Mouse (Mus musculus) megakaryocyte, embryonic 14.5 days (primary cell): ENCODE results near the gene Anapc11. TPM values are rescaled to one million over a fixed set of nuclear protein-coding genes. Genes with fewer than 3 reads are reported as not detected.

ENCODE experiments used
- H3K27me3 ChIP-seq: replicated peaks from 2 replicates; pipeline ENCODE3; 2012; ENCODE audit warnings: inconsistent platforms
- H3K36me3 ChIP-seq: replicated peaks from 2 replicates; pipeline ENCODE3; 2012; ENCODE audit warnings: low read length, inconsistent platforms, mixed read lengths
- H3K4me1 ChIP-seq: 2 replicates; pipeline ENCODE4 v1.6.1; 2012; ENCODE audit warnings: inconsistent platforms
- H3K4me3 ChIP-seq: replicated peaks from 2 replicates; pipeline ENCODE3; 2012; ENCODE audit warnings: moderate library complexity, mild to moderate bottlenecking, inconsistent platforms
- H3K9me3 ChIP-seq: 2 replicates; pipeline ENCODE4 v1.6.1; 2012; ENCODE audit warnings: inconsistent platforms
- FLI1 ChIP-seq: IDR thresholded peaks from 2 replicates; pipeline ENCODE4 v1.6.1; 2012; ENCODE audit warnings: low read length, inconsistent platforms, mixed read lengths
- GATA1 ChIP-seq: IDR thresholded peaks from 3 replicates; pipeline ENCODE4 v1.6.1; 2012; ENCODE audit warnings: mixed read lengths, low read length, inconsistent platforms, borderline replicate concordance
- polyA plus RNA-seq: library from polyadenylated mRNA; stranded (reverse); fragments of >175 nt; gene quantifications from 2 replicates; pipeline ENCODE4 v1.2.3, GENCODE M21; 2012; ENCODE audit warnings: low replicate concordance; ENCODE audit not compliant: insufficient read depth

The Anapc11 gene
- polyA plus RNA-seq, 1 experiment, result 315 TPM

DNA sequence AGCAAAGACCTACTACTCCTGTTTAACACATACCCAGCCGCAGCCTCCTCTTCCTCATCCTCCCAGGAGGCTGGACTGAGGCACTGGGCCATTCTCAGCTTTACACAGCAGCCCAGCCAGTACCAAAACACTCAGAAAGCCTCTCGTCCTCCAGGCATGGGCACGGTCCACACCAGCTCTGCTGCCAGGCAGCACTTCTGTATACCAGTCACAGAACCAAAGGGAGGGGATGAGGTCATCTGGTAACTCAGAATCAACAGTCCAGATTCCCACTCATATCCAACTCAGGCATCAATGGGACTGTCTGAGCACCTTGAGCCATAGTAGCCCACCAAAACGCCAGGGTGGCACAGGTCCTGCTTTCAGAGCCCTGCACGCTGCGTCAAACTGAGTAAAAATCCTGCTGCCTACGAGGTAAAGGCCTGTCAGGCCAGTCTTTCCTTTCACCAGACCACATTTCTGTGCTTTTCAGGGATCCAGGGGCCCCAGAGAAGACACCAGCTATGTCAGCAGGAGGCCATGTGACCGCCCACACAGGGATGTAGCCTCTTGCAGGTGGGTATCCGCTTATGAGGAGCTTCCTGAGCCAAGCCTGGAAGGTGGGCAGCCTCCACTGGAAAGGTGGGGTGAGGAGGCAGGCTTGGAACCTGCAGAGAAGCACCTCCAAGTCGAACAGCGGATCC, 28.7 kb downstream of the Anapc11 start:
- Histone ChIP-seq H3K36me3 (peaks cover 60% of the 10 kb centered on the region), H3K27me3 (no peaks in the 10 kb centered on the region), H3K9me3 (no peaks in the 10 kb centered on the region), H3K4me3 (peak overlapping the region; percentile 93), H3K4me1 (peaks cover 92% of the 10 kb centered on the region)
- no peak for TF ChIP-seq FLI1
- no peak for TF ChIP-seq GATA1

DNA sequence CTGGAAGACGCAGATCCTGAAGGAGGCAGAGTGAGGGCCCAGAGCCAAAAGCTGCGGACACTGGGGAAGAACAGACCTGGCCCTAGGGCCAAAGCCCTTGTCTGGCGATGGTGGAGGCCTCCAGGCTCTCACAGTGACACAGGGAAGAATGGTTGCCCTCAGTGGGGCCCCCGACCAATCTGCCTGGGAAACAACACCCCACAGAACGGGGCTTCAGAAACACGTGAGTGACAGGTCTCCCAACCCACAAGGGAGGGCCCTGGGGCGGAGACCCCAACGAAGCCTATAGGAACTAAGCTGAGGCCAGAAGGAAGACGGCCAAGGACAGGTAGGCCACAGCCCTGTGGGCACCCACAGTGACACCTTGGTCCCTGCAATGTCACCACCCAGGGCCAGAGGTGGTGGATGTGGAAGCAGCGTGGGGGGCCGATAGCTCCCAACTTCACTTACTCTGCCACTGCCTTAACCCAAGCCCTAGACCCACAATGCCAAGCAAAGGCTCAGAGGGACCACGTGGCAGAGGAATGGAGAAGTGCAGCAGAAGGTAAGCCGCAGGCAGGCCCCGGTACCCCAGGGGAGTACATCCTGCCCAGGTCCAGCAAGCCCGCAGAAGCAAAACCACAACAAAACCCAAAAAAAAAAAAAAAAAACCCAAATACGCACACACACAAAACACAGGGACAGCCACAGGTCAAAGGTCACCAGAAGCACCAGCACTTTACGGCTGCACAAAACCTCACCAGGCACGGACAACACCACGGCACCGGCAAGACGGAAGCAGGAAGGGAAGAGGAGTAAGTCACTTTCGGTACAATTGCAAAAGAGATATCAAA, 29.5 kb downstream of the Anapc11 start:
- peaks cover 52% of the 10 kb centered on the region for H3K36me3 ChIP-seq

DNA sequence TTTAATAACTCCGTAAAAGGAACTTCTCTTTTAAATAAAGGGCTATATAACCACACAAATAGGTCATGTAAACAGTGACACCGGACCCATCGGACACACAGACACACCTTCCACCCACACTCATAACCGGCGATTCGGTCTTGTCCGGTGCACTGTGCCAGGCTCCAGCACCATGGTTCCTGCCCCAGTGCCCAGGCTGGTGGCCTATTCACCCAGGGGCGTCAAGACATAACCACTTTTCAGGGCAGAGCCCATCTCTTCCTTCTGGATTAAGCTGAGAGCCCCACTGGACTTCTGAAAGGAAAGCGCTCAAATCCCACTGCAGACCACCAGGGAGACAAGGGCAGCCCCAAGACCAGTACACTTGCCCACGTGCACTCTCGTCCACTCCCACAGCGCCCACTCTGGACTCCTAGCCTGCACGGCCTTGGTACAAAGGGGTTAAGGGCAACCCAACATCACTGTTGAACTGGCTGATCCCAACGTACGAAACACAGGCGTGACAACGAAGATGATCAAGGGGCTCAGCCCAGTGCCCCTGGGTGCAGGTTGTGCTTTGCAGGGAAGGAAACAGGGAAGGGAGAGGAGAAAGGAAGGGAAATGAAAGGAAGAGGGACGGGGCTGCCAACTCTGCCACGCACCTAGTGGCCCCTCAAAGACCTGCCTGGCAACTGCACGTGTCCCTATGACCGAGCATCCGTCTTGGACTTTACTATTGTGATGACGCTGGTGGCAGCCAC, 30.6 kb downstream of the Anapc11 start:
- TF ChIP-seq GATA1, result no peak
- no peak for TF ChIP-seq FLI1
- H3K27me3 ChIP-seq, result no peaks in the 10 kb centered on the region
- H3K36me3 ChIP-seq, result peaks cover 41% of the 10 kb centered on the region
- H3K9me3 ChIP-seq, result no peaks in the 10 kb centered on the region
- peaks cover 76% of the 10 kb centered on the region for H3K4me1 ChIP-seq
- peak overlapping the region; percentile 93 for H3K4me3 ChIP-seq

More for the DNA sequence above, 29.5 kb downstream of the Anapc11 start:
- H3K27me3 ChIP-seq, result no peaks in the 10 kb centered on the region
- H3K4me3 ChIP-seq, result peak overlapping the region; percentile 93
- H3K4me1 ChIP-seq, result peaks cover 85% of the 10 kb centered on the region
- no peaks in the 10 kb centered on the region for H3K9me3 ChIP-seq
- TF ChIP-seq GATA1 (no peak), FLI1 (no peak)

DNA sequence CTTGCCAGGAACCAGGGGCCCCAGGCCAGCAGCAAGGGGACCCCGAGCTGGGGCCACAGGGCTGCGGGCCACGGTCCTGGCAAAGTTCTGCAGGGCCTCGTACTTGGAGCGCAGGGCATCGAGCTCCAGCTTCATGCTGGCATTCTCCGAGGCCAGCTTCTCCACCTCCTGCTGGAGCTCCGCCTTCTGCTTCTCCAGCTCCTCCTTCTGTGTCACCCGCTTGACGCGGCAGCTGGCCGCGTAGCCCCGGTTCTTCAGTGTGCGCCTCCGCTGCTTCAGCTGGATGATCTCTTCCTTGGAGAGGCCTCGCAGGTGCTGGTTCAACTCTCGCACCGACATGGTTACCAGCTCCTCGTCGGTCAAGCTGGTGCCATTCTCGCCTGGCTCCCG, 31.1 kb downstream of the Anapc11 start:
- Histone ChIP-seq H3K4me3 (peak overlapping the region; percentile 93), H3K36me3 (peaks cover 38% of the 10 kb centered on the region), H3K4me1 (peaks cover 76% of the 10 kb centered on the region), H3K9me3 (no peaks in the 10 kb centered on the region), H3K27me3 (no peaks in the 10 kb centered on the region)
- no peak for TF ChIP-seq FLI1
- TF ChIP-seq GATA1, result no peak

DNA sequence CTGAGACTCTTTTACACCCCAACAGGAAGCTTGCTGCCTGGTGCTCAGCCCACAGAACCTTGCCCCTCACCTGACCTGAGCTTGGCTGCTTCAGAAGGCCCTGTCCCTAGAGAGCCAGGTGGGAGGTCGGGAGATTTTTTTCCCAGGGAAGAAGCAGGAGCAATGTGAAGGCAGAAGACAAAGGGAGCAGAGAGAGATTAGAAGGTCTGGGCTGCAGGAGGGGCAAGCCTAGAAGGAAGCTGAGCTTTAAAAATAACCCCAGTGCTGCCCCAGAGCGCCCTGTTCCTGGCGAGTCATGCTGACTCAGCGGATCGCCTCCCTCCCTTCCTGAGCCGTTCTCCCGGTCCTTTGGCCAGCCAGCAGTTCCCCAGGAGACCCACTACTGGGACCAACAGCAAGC, 31.7 kb downstream of the Anapc11 start:
- H3K4me1 ChIP-seq, result peaks cover 81% of the 10 kb centered on the region
- H3K27me3 ChIP-seq, result no peaks in the 10 kb centered on the region
- no peaks in the 10 kb centered on the region for H3K9me3 ChIP-seq
- peak overlapping the region; percentile 93 for H3K4me3 ChIP-seq
- H3K36me3 ChIP-seq, result peaks cover 38% of the 10 kb centered on the region
- TF ChIP-seq GATA1 (no peak), FLI1 (no peak)

DNA sequence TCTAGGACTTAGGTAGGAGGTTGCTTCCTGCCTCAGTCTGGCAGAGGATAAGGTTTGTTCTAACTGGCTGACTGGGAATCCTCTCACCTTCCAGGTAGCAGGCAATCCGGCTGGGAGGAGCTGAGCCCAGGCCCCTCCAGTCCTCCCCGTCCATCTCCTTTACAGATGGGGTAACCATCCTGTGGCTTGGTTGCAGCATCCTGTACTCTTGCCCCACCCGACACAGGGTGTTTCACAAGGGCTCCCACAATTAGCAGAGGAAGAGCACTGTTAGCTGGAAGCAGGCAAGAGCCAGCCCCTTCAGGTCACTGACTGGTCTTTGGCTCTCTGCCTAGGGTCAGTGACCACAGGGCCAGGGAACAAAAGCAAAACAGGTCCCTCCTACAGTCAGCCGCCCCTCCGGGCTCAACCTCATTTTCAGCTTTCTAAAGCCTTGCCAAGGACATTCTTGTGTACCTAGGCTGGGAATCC, 32.2 kb downstream of the Anapc11 start:
- peaks cover 80% of the 10 kb centered on the region for H3K4me1 ChIP-seq
- H3K36me3 ChIP-seq, result peaks cover 34% of the 10 kb centered on the region
- H3K9me3 ChIP-seq, result no peaks in the 10 kb centered on the region
- peak overlapping the region; percentile 93 for H3K4me3 ChIP-seq
- TF ChIP-seq GATA1, result no peak
- no peaks in the 10 kb centered on the region for H3K27me3 ChIP-seq

DNA sequence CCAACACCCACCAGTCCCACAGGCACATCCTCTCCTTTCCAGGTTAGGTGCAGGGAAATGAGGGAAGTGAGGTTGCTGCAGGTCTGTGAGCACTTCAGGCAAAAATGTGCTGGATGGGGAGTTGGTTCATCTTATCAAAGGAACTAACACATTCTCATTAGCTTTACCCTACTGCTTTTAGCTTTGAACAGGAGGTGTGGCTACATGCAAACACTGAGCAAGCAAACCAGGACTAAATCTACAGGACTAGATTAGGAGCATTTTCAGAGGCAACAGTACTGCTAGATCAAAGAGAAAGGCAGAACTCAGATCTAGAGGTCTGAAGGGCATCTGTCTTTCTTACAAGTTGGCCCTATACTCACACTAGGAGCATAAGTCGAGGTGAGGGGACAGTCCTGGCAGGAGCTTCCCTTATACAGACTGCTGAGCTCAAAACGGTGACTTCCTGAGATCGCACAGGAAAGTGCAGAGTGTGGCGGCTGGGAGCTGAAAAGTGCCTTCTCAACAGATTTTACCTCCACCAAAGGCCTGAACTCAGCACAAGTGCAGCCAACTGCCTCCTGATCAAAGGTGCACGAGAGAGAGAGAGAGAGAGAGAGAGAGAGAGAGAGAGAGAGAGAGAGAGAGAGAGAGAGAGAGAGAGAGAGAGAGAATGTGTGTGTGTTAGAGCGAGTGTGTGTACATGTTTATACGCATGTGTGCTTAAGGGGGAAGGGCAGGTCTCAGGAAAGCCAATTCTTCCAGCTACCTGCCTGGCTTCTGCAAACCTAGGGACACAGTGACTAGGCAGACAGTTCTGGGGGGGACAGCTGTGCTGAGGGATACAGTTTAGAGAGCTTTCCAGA, 32.9 kb downstream of the Anapc11 start:
- peaks cover 33% of the 10 kb centered on the region for H3K36me3 ChIP-seq
- H3K4me3 ChIP-seq, result peak overlapping the region; percentile 93
- no peak for TF ChIP-seq GATA1
- no peak for TF ChIP-seq FLI1
- H3K4me1 ChIP-seq, result peaks cover 78% of the 10 kb centered on the region
- no peaks in the 10 kb centered on the region for H3K27me3 ChIP-seq
- H3K9me3 ChIP-seq, result no peaks in the 10 kb centered on the region

DNA sequence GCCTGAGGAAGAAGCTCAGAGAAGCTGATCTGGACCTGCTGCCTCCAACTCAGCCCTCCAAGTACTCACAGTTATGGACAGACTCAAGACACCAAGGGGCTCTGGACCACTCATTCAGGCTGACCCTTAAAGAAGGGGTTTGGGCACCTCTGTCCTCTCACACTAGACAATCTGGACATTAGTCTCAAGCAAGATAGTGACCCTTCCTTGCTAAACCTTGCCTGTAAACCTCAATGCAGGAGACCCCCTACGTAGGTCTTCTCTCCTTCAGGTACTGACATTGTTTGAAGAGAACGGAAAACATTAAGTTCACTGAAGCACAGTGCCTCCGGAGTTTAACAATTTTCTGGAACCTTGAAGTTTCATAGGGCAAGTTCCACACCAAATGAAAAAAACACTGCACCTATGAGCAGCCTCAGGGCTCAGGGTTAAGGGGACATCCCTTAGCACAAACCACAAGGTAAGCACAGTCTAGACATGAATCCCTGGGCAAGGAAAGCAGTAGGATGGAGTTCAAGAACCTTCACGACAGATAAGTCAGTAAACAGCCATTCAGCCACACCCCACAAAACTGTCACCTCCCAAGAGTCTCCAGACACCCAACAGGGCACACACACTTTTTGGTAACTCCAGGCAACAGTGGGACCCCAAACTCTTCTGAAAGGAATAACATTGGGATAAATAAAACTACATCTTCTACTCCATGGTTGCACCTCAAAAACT, 33.7 kb downstream of the Anapc11 start:
- TF ChIP-seq FLI1, result no peak
- no peak for TF ChIP-seq GATA1
- no peaks in the 10 kb centered on the region for H3K27me3 ChIP-seq
- H3K4me1 ChIP-seq, result peaks cover 78% of the 10 kb centered on the region
- peaks cover 28% of the 10 kb centered on the region for H3K36me3 ChIP-seq
- no peaks in the 10 kb centered on the region for H3K9me3 ChIP-seq
- peak overlapping the region; percentile 93 for H3K4me3 ChIP-seq
